Mouse (Mus musculus) embryonic fibroblast, embryonic 13.5 days (primary cell): Measurements from ENCODE around the gene Tanc2. TPM values are rescaled to one million over a fixed set of nuclear protein-coding genes. Genes with fewer than 3 reads are reported as not detected.
A peak's percentile ranks its signal among the peaks of the same experiment; 100 is the strongest.

Experiments used
- H3K27ac ChIP-seq: 2 replicates; pipeline ENCODE4 v1.5.1; 2012; ENCODE audit warnings: low read length, control low read depth, inconsistent platforms; ENCODE audit not compliant: insufficient read depth
- H3K4me1 ChIP-seq: 2 replicates; pipeline ENCODE4 v1.6.1; 2011; ENCODE audit warnings: low read length; ENCODE audit not compliant: control insufficient read depth, insufficient read depth
- H3K4me3 ChIP-seq: 2 replicates; pipeline ENCODE4 v1.5.1; 2011; ENCODE audit warnings: mild to moderate bottlenecking, control low read depth, low read length; ENCODE audit not compliant: insufficient read depth
- CTCF ChIP-seq: IDR thresholded peaks from 2 replicates; pipeline ENCODE4 v1.5.1; 2011; ENCODE audit warnings: mild to moderate bottlenecking, control low read depth, low read length, moderate library complexity, borderline replicate concordance; ENCODE audit not compliant: insufficient read depth
- POLR2A ChIP-seq: IDR thresholded peaks from 2 replicates; pipeline ENCODE4 v1.6.1; 2011; ENCODE audit warnings: low read depth, mild to moderate bottlenecking, control low read depth, low read length, moderate library complexity
- polyA plus RNA-seq: library from polyadenylated mRNA; stranded (reverse); fragments of >200 nt; gene quantifications from 2 replicates; pipeline ENCODE4 v1.2.4, GENCODE M21; 2011; ENCODE audit warnings: low read depth; ENCODE audit not compliant: missing spikeins, insufficient read length

Tanc2 gene
- polyA plus RNA-seq, 1 experiment = 32.0 TPM

GRCm38 (mm10) chr11:105944770-105945672, 355.2 kb downstream of the Tanc2 start:
- TF ChIP-seq CTCF (no peak), POLR2A (no peak)
- Histone ChIP-seq H3K4me3 (no peak overlapping the region), H3K27ac (no peak overlapping the region), H3K4me1 (no peaks in the 10 kb centered on the region; the same call in 1 of the 2 replicates)

GRCm38 (mm10) chr11:105946694-105947154, 356.9 kb downstream of the Tanc2 start:
- H3K27ac ChIP-seq = no peak overlapping the region
- H3K4me3 ChIP-seq = no peak overlapping the region
- TF ChIP-seq POLR2A = no peak
- TF ChIP-seq CTCF = no peak
- peaks cover 7% of the 10 kb centered on the region for H3K4me1 ChIP-seq

- no peak for TF ChIP-seq CTCF
- TF ChIP-seq POLR2A = no peak
- Histone ChIP-seq H3K4me1 (peaks cover 12% of the 10 kb centered on the region), H3K27ac (no peak overlapping the region), H3K4me3 (no peak overlapping the region)
Observed at GRCm38 (mm10) chr11:105948255-105948654, 358.5 kb downstream of the Tanc2 start.

GRCm38 (mm10) chr11:105950519-105950918, 360.7 kb downstream of the Tanc2 start:
- Histone ChIP-seq H3K27ac (no peak overlapping the region), H3K4me1 (peaks cover 12% of the 10 kb centered on the region), H3K4me3 (no peak overlapping the region)
- no peak for TF ChIP-seq POLR2A
- no peak for TF ChIP-seq CTCF

- TF ChIP-seq POLR2A (no peak), CTCF (no peak)
- no peak overlapping the region for H3K4me3 ChIP-seq
- no peak overlapping the region for H3K27ac ChIP-seq
Observed at GRCm38 (mm10) chr11:105951601-105952044, 361.8 kb downstream of the Tanc2 start.

GRCm38 (mm10) chr11:105952111-105952510, 362.3 kb downstream of the Tanc2 start:
- H3K4me1 ChIP-seq = peaks cover 12% of the 10 kb centered on the region
- no peak overlapping the region for H3K27ac ChIP-seq
- no peak overlapping the region for H3K4me3 ChIP-seq
- TF ChIP-seq POLR2A = no peak
- TF ChIP-seq CTCF = no peak

More at GRCm38 (mm10) chr11:105951601-105952044, 361.8 kb downstream of the Tanc2 start:
- H3K4me1 ChIP-seq = peaks cover 12% of the 10 kb centered on the region

GRCm38 (mm10) chr11:105952911-105953386, 363.2 kb downstream of the Tanc2 start, which contains the start of gene Cyb561:
Cyb561 (minus strand) TSS chr11:105953336.
- Histone ChIP-seq H3K4me3 (no peak within 1 kb of the TSS), H3K27ac (peak within 1 kb of the TSS; percentile 23; the same call in 1 of the 2 replicates), H3K4me1 (peaks cover 12% of the 10 kb centered on the region)
- TF ChIP-seq CTCF (no peak), POLR2A (no peak)

GRCm38 (mm10) chr11:105953402-105953801, 363.6 kb downstream of the Tanc2 start:
- TF ChIP-seq CTCF (no peak), POLR2A (no peak)
- Histone ChIP-seq H3K27ac (peak overlapping the region; percentile 23; the same call in 1 of the 2 replicates), H3K4me1 (peaks cover 16% of the 10 kb centered on the region), H3K4me3 (no peak overlapping the region)

- Histone ChIP-seq H3K4me1 (peaks cover 13% of the 10 kb centered on the region), H3K27ac (no peak overlapping the region), H3K4me3 (no peak overlapping the region)
- TF ChIP-seq CTCF (no peak), POLR2A (no peak)
Observed at GRCm38 (mm10) chr11:105955815-105956430, 366.1 kb downstream of the Tanc2 start.
